Mouse (Mus musculus) neural tube, embryonic 14.5 days (tissue): ENCODE measurements around the gene Cfap65. TPM values are rescaled to one million over a fixed set of nuclear protein-coding genes. Genes with fewer than 3 reads are reported as not detected.
A peak's percentile ranks its signal among the peaks of the same experiment; 100 is the strongest.

Source experiments
- ATAC-seq: fragments of 200-750 bp; cut with Nextera tagmentation; 2 replicates; pipeline ENCODE4 v1.8.0; 2017; ENCODE audit warnings: low read depth, mild to moderate bottlenecking, moderate TSS enrichment, moderate library complexity
- H3K27ac ChIP-seq: fragments of 300-500 bp; sonication (generic); 2 replicates; pipeline ENCODE4 v1.5.1; 2014; ENCODE audit warnings: low read depth, mild to moderate bottlenecking, control low read depth, low read length, moderate library complexity, mixed read lengths
- H3K27me3 ChIP-seq: fragments of 300-500 bp; sonication (generic); 2 replicates; pipeline ENCODE4 v1.6.1; 2014; ENCODE audit warnings: low read length; ENCODE audit not compliant: control insufficient read depth, insufficient read depth
- H3K36me3 ChIP-seq: fragments of 300-500 bp; sonication (generic); 2 replicates; pipeline ENCODE4 v1.6.1; 2014; ENCODE audit warnings: low read length, mixed read lengths; ENCODE audit not compliant: control insufficient read depth, insufficient read depth
- H3K4me1 ChIP-seq: fragments of 300-500 bp; sonication (generic); 2 replicates; pipeline ENCODE4 v1.6.1; 2014; ENCODE audit warnings: low read length; ENCODE audit not compliant: control insufficient read depth, insufficient read depth
- H3K4me2 ChIP-seq: fragments of 300-500 bp; sonication (generic); 2 replicates; pipeline ENCODE4 v1.6.1; 2014; ENCODE audit warnings: mild to moderate bottlenecking, low read depth, low read length, control low read depth
- H3K4me3 ChIP-seq: fragments of 300-500 bp; sonication (generic); 2 replicates; pipeline ENCODE4 v1.5.1; 2014; ENCODE audit warnings: low read depth, low read length, control low read depth, mixed read lengths
- H3K9ac ChIP-seq: fragments of 300-500 bp; sonication (generic); replicated peaks from 2 replicates; pipeline ENCODE4 v1.6.1; 2014; ENCODE audit warnings: low read depth, mild to moderate bottlenecking, control low read depth, low read length, mixed read lengths
- H3K9me3 ChIP-seq: fragments of 300-500 bp; sonication (generic); 2 replicates; pipeline ENCODE4 v1.6.1; 2016; ENCODE audit warnings: low read length; ENCODE audit not compliant: control insufficient read depth
- WGBS: fragments of 180-500 bp; shearing (Covaris S2); extraction: QIAGEN DNeasy Blood & Tissue Kit; methylation state at CpG from one replicate; pipeline ENCODE4 v1.1.7; 2014; 5-methylcytosine and 5-hydroxymethylcytosine counted together
- polyA plus RNA-seq: library from polyadenylated mRNA; unstranded; fragments of >200 nt; fragmentation: Nextera tagmentation; extraction: Ambion mirVana; gene quantifications from 2 replicates; pipeline ENCODE4 v1.2.1, GENCODE M21; 2014

Gene Cfap65
- polyA plus RNA-seq, 1 experiment from 2014 or later = 0.74 TPM

- ATAC-seq = no peak
- no peak overlapping the region for H3K9ac ChIP-seq
- peaks cover 33% of the 10 kb centered on the region for H3K27me3 ChIP-seq
- no peaks in the 10 kb centered on the region for H3K9me3 ChIP-seq
- H3K4me3 ChIP-seq = no peak overlapping the region
- 0 out of 2 replicates have a peak, but pooled peaks cover 6% of the 10 kb centered on the region for H3K4me1 ChIP-seq
- WGBS = 16% methylated on average over 6 of the region's 6 CpGs
- H3K4me2 ChIP-seq = no peak overlapping the region
- no peak overlapping the region for H3K27ac ChIP-seq
- H3K36me3 ChIP-seq = no peaks in the 10 kb centered on the region
Observed at GRCm38 (mm10) chr1:74902191-74902590, 33.2 kb downstream of the Cfap65 start.

- no peak overlapping the region for H3K27ac ChIP-seq
- ATAC-seq = no peak
- H3K9me3 ChIP-seq = no peaks in the 10 kb centered on the region
- 5% methylated on average over 3 of the region's 3 CpGs for WGBS
- H3K27me3 ChIP-seq = peaks cover 36% of the 10 kb centered on the region
- no peak overlapping the region for H3K4me3 ChIP-seq
- no peaks in the 10 kb centered on the region for H3K36me3 ChIP-seq
- H3K4me1 ChIP-seq = 0 out of 2 replicates have a peak, but pooled peaks cover 6% of the 10 kb centered on the region
- H3K4me2 ChIP-seq = no peak overlapping the region
- H3K9ac ChIP-seq = no peak overlapping the region
Observed at GRCm38 (mm10) chr1:74901686-74902085, 33.7 kb downstream of the Cfap65 start.

GRCm38 (mm10) chr1:74900341-74901285 is 34.8 kb downstream of the Cfap65 start:
- 2% methylated on average over 61 of the region's 66 CpGs for WGBS
- Histone ChIP-seq H3K9me3 (no peaks in the 10 kb centered on the region), H3K4me1 (0 out of 2 replicates have a peak, but pooled peaks cover 6% of the 10 kb centered on the region), H3K27ac (no peak overlapping the region), H3K9ac (peak overlapping the region; percentile 32; the same call in 1 of the 2 replicates), H3K4me3 (peak overlapping the region; percentile 25), H3K4me2 (peak overlapping the region; percentile 45), H3K36me3 (no peaks in the 10 kb centered on the region), H3K27me3 (peaks cover 39% of the 10 kb centered on the region)
- no peak; the same call in 1 of the 2 replicates for ATAC-seq

GRCm38 (mm10) chr1:74898656-74899431 is 36.6 kb downstream of the Cfap65 start:
- Histone ChIP-seq H3K27me3 (peaks cover 44% of the 10 kb centered on the region), H3K4me3 (no peak overlapping the region), H3K4me2 (no peak overlapping the region), H3K27ac (no peak overlapping the region), H3K4me1 (0 out of 2 replicates have a peak, but pooled peaks cover 6% of the 10 kb centered on the region), H3K9me3 (no peaks in the 10 kb centered on the region), H3K9ac (no peak overlapping the region), H3K36me3 (no peaks in the 10 kb centered on the region)
- WGBS = 14% methylated on average over 7 of the region's 10 CpGs
- no peak for ATAC-seq

- ATAC-seq = no peak
- Histone ChIP-seq H3K9me3 (no peaks in the 10 kb centered on the region), H3K36me3 (no peaks in the 10 kb centered on the region), H3K27me3 (peaks cover 43% of the 10 kb centered on the region), H3K4me3 (no peak overlapping the region), H3K27ac (no peak overlapping the region), H3K9ac (no peak overlapping the region), H3K4me2 (no peak overlapping the region), H3K4me1 (0 out of 2 replicates have a peak, but pooled peaks cover 6% of the 10 kb centered on the region)
- WGBS = 6% methylated on average over 7 of the region's 7 CpGs
Observed at GRCm38 (mm10) chr1:74897976-74898375, 37.4 kb downstream of the Cfap65 start.

GRCm38 (mm10) chr1:74894966-74895365 is 40.4 kb downstream of the Cfap65 start:
- no peak overlapping the region for H3K4me3 ChIP-seq
- H3K4me2 ChIP-seq = no peak overlapping the region
- peaks cover 6% of the 10 kb centered on the region; the same call in 1 of the 2 replicates for H3K4me1 ChIP-seq
- ATAC-seq = 0 out of 2 replicates have a peak, but pooled peaks have one; percentile 35
- no peak overlapping the region for H3K9ac ChIP-seq
- WGBS = 24% methylated on average over 4 of the region's 4 CpGs
- no peaks in the 10 kb centered on the region for H3K9me3 ChIP-seq
- peaks cover 60% of the 10 kb centered on the region for H3K27me3 ChIP-seq
- H3K36me3 ChIP-seq = no peaks in the 10 kb centered on the region
- H3K27ac ChIP-seq = no peak overlapping the region

- peak; percentile 68; the same call in 1 of the 2 replicates for ATAC-seq
- H3K27me3 ChIP-seq = peaks cover 59% of the 10 kb centered on the region
- no peak within 1 kb of the TSS for H3K9ac ChIP-seq
- peak within 1 kb of the TSS; percentile 20 for H3K4me3 ChIP-seq
- WGBS = 1% methylated on average over 25 of the region's 25 CpGs
- peaks cover 6% of the 10 kb centered on the region; the same call in 1 of the 2 replicates for H3K4me1 ChIP-seq
- H3K36me3 ChIP-seq = no peaks in the 10 kb centered on the region
- no peaks in the 10 kb centered on the region for H3K9me3 ChIP-seq
- no peak within 1 kb of the TSS for H3K27ac ChIP-seq
- H3K4me2 ChIP-seq = peak within 1 kb of the TSS; percentile 39
Observed at GRCm38 (mm10) chr1:74893134-74893855, 42.1 kb downstream of the Cfap65 start, which contains the start of gene Cryba2. TSS of gene Cryba2 (minus strand) at chr1:74893143.

GRCm38 (mm10) chr1:74892351-74893133 is 42.9 kb downstream of the Cfap65 start:
- H3K27me3 ChIP-seq = peaks cover 62% of the 10 kb centered on the region
- H3K9me3 ChIP-seq = no peaks in the 10 kb centered on the region
- H3K27ac ChIP-seq = no peak overlapping the region
- no peaks in the 10 kb centered on the region for H3K36me3 ChIP-seq
- peak; percentile 23; the same call in 1 of the 2 replicates for ATAC-seq
- no peak overlapping the region for H3K9ac ChIP-seq
- peak overlapping the region; percentile 20 for H3K4me3 ChIP-seq
- WGBS = 1% methylated on average over 39 of the region's 39 CpGs
- H3K4me2 ChIP-seq = peak overlapping the region; percentile 39
- peaks cover 6% of the 10 kb centered on the region; the same call in 1 of the 2 replicates for H3K4me1 ChIP-seq
